Mouse (Mus musculus): ENCODE results near the gene Aox1. TPM values are rescaled to one million over a fixed set of nuclear protein-coding genes. Genes with fewer than 3 reads are reported as not detected.

Gene Aox1
- total and polyA plus RNA-seq, 3 experiments, result 0.04 to 0.24 TPM; not detected in 1

DNA sequence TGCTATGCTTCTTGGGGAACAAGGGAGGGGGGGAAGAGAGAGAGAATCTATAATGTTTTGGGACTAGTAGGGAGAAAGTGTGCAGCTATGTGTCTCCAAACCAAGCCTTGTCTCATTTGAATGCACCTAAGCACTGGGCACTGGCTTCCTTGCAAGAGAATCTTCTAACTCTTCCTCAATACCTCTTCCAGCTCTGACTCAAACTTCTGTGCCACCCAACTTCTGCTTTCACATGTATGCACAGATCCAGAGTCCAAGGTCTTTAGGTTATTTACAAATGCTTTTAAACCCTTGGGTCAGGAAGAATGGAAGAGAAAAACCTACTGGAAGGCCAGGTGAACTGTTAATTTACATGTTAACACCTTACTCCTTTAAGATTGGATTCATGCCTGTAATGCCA is 83.7 kb downstream of the Aox1 start:
- no peaks in the 10 kb centered on the region for H3K36me3 ChIP-seq (ENCODE audit: control insufficient read depth in 1 of 2, insufficient read depth in 2 of 2, low read length in 2 of 2)
- TF ChIP-seq POLR2AphosphoS5 (IDR thresholded peaks at IDR 0.05; ENCODE audit: borderline replicate concordance, low read depth, low read length), result no peak
- no peak for TF ChIP-seq MYC (IDR thresholded peaks at IDR 0.05; ENCODE audit: low read depth, low read length)
- TF ChIP-seq MXI1 (IDR thresholded peaks at IDR 0.05; ENCODE audit: low read depth, low read length), result no peak
- no peak for TF ChIP-seq MAX (IDR thresholded peaks at IDR 0.05; ENCODE audit: low read length)
- no peak for TF ChIP-seq JUND (IDR thresholded peaks at IDR 0.05; ENCODE audit: low read depth, low read length)
- no peak for TF ChIP-seq USF1 (IDR thresholded peaks at IDR 0.05; ENCODE audit: low read depth, low read length)
- TF ChIP-seq TBP (IDR thresholded peaks at IDR 0.05; ENCODE audit: low read depth, low read length), result no peak
- TF ChIP-seq SMC3 (IDR thresholded peaks at IDR 0.05; ENCODE audit: low read depth, low read length), result no peak
- no peak overlapping the region for H3K4me3 ChIP-seq (ENCODE audit: control insufficient read depth in 1 of 2, insufficient read depth in 1 of 2, low read depth in 2 of 2, low read length in 2 of 2)
- no peak overlapping the region for H3K9ac ChIP-seq (ENCODE audit: control insufficient read depth, low read depth, low read length, poor library complexity, severe bottlenecking)
- no peak overlapping the region for H3K27ac ChIP-seq (ENCODE audit: control insufficient read depth, low read depth, low read length)
- H3K4me1 ChIP-seq (ENCODE audit: control insufficient read depth in 1 of 2, insufficient read depth in 2 of 2, low read length in 2 of 2), result no peaks in the 10 kb centered on the region
- H3K27me3 ChIP-seq (ENCODE audit: control insufficient read depth in 1 of 2, insufficient read depth in 2 of 2, low read length in 2 of 2), result no peaks in the 10 kb centered on the region
- H3K9me3 ChIP-seq (replicated peaks; ENCODE audit: insufficient read depth, low read length), result no peaks in the 10 kb centered on the region
- DNase-seq (ENCODE audit: low read depth, low spot score), result no peak
- H3K79me2 ChIP-seq (ENCODE audit: control insufficient read depth, insufficient read depth, low read length, poor library complexity), result no peaks in the 10 kb centered on the region

DNA sequence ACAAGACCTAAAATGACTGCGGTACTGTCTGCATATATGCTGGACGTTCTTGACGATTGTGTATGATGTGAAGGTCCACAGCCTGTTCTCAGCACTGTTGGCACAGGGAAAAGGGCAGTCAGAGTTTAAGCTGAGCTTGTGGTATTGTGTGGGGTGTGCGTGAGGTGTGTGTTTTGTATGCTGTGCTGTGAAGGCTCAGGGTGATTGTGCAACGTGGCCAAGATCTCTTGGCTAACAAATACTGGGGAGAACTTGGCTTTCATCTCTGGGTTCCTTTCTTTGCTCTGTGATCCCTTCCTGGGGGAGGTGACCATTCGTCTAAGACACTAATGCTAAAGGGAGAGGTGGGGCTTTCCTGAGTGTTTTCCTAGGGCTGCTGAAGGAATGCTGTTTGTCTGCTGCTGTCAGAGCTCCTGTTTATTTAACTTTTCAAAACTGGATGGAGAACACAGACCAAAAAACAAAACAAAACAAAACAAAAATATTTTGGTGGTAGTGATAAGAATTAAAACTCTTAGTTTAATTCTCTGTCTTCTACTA is 84.4 kb downstream of the Aox1 start:
- H3K79me2 ChIP-seq (ENCODE audit: control insufficient read depth, insufficient read depth, low read length, poor library complexity), result no peaks in the 10 kb centered on the region
- H3K9me3 ChIP-seq (replicated peaks; ENCODE audit: insufficient read depth, low read length), result no peaks in the 10 kb centered on the region
- H3K4me1 ChIP-seq (ENCODE audit: control insufficient read depth in 1 of 2, insufficient read depth in 2 of 2, low read length in 2 of 2), result no peaks in the 10 kb centered on the region
- H3K27me3 ChIP-seq (ENCODE audit: control insufficient read depth in 1 of 2, insufficient read depth in 2 of 2, low read length in 2 of 2), result no peaks in the 10 kb centered on the region
- H3K9ac ChIP-seq (ENCODE audit: control insufficient read depth, low read depth, low read length, poor library complexity, severe bottlenecking), result no peak overlapping the region
- H3K4me3 ChIP-seq (ENCODE audit: control insufficient read depth in 1 of 2, insufficient read depth in 1 of 2, low read depth in 2 of 2, low read length in 2 of 2), result no peak overlapping the region
- TF ChIP-seq USF1 (IDR thresholded peaks at IDR 0.05; ENCODE audit: low read depth, low read length), result no peak
- TF ChIP-seq POLR2A (IDR thresholded peaks at IDR 0.05; ENCODE audit: control insufficient read depth in 1 of 2, insufficient read depth in 1 of 2, low read depth in 1 of 2, low read length in 2 of 2, poor library complexity in 1 of 2), result no peak
- TF ChIP-seq EP300 (IDR thresholded peaks at IDR 0.05; ENCODE audit: low read depth in 1 of 2, low read length in 2 of 2), result no peak
- no peak for TF ChIP-seq CHD1 (IDR thresholded peaks at IDR 0.05; ENCODE audit: low read depth, low read length)
- TF ChIP-seq ELF1 (IDR thresholded peaks at IDR 0.05; ENCODE audit: low read depth, low read length), result no peak
- TF ChIP-seq KAT2A (conservative IDR thresholded peaks at IDR 0.05; ENCODE audit: low read depth, low read length), result no peak
- TF ChIP-seq GABPA (IDR thresholded peaks at IDR 0.05; ENCODE audit: low read depth, low read length), result no peak
- H3K27ac ChIP-seq (ENCODE audit: control insufficient read depth, low read depth, low read length), result no peak overlapping the region
- H3K36me3 ChIP-seq (ENCODE audit: control insufficient read depth in 1 of 2, insufficient read depth in 2 of 2, low read length in 2 of 2), result no peaks in the 10 kb centered on the region
- no peak for DNase-seq (ENCODE audit: low read depth, low spot score)

DNA sequence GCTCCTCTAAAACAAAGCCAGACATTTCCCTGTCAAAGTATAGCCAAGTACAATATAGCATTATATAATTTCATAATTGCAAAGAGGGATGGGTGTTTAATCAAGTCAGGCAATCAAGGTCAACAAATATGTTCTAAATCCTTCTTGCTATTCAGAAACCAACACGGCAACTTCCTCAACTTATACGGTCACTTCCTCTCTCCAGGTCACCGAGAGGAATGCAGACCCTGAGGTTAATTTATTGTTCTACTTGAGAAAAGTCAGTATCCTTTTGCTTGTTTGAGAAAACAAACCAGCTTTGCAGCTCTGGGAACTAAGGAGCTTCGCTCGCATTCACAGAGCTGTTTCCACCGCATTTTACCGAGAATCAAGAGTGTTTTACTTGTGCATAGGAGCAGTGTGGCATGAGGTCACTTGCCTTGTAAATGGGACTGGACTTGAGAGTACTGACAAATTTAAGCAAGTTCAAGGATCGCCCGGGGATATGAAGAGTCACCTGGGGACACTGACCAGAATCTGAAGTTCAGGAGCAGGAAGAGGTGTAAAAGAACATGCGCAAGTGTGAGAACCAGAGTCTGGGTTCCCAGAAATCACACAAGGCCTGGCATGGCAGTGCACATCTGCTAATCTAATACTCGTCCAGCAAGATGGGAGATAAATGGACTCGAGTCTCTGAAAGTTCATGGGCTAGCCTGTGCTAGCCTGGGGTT is 85.1 kb downstream of the Aox1 start:
- H3K79me2 ChIP-seq (ENCODE audit: control insufficient read depth, insufficient read depth, low read length, poor library complexity), result no peaks in the 10 kb centered on the region
- no peak for TF ChIP-seq MAX (IDR thresholded peaks at IDR 0.05; ENCODE audit: low read length)
- no peak overlapping the region for H3K4me3 ChIP-seq (ENCODE audit: control insufficient read depth in 1 of 2, insufficient read depth in 1 of 2, low read depth in 2 of 2, low read length in 2 of 2)

More for the DNA sequence above, 85.1 kb downstream of the Aox1 start:
- H3K4me1 ChIP-seq (ENCODE audit: control insufficient read depth in 1 of 2, insufficient read depth in 2 of 2, low read length in 2 of 2), result no peaks in the 10 kb centered on the region
- H3K27ac ChIP-seq (ENCODE audit: control insufficient read depth, low read depth, low read length), result no peak overlapping the region
- no peak overlapping the region for H3K9ac ChIP-seq (ENCODE audit: control insufficient read depth, low read depth, low read length, poor library complexity, severe bottlenecking)
- DNase-seq (ENCODE audit: low read depth, low spot score), result no peak
- H3K36me3 ChIP-seq (ENCODE audit: control insufficient read depth in 1 of 2, insufficient read depth in 2 of 2, low read length in 2 of 2), result no peaks in the 10 kb centered on the region
- H3K27me3 ChIP-seq (ENCODE audit: control insufficient read depth in 1 of 2, insufficient read depth in 2 of 2, low read length in 2 of 2), result no peaks in the 10 kb centered on the region
- no peaks in the 10 kb centered on the region for H3K9me3 ChIP-seq (replicated peaks; ENCODE audit: insufficient read depth, low read length)
